Mouse (Mus musculus): ENCODE results near the gene Selplg.

GRCm38 (mm10) chr5:113832490-113832901, at the start of gene Selplg:
- no peak for TF ChIP-seq CTCF (IDR thresholded peaks at IDR 0.05; ENCODE audit: borderline replicate concordance, extremely low read depth, insufficient read depth, insufficient read length)
- TF ChIP-seq POLR2A (IDR thresholded peaks at IDR 0.05; ENCODE audit: borderline replicate concordance, extremely low read depth, insufficient read depth, insufficient read length, poor library complexity, severe bottlenecking), result no peak

All from brain, embryonic 14.5 days (tissue).